Mouse (Mus musculus): ENCODE measurements around the gene Luc7l. TPM values are rescaled to one million over a fixed set of nuclear protein-coding genes. Genes with fewer than 3 reads are reported as not detected.

The Luc7l gene
- polyA plus RNA-seq, 1 experiment from 2014 or later = 72.2 TPM

- Histone ChIP-seq H3K36me3 (ENCODE audit: control insufficient read depth, insufficient read depth, low read length) (no peaks in the 10 kb centered on the region), H3K4me1 (ENCODE audit: control insufficient read depth, insufficient read depth, low read length) (peaks cover 8% of the 10 kb centered on the region; the same call in 1 of the 2 replicates), H3K9ac (ENCODE audit: low read depth, low read length) (no peak overlapping the region), H3K27ac (ENCODE audit: low read length) (no peak overlapping the region), H3K4me2 (ENCODE audit: low read depth, low read length) (no peak overlapping the region), H3K4me3 (ENCODE audit: low read length) (no peak overlapping the region), H3K27me3 (replicated peaks; ENCODE audit: control insufficient read depth, insufficient read depth, low read length) (no peaks in the 10 kb centered on the region), H3K9me3 (ENCODE audit: control insufficient read depth, low read length) (no peaks in the 10 kb centered on the region)
- ATAC-seq = no peak
- 94% methylated on average over 5 of the region's 5 CpGs for WGBS
Observed at GRCm38 (mm10) chr17:26229776-26230175, 22.9 kb upstream of the Luc7l start.

GRCm38 (mm10) chr17:26231156-26231555 lies 21.5 kb upstream of the Luc7l start:
- no peaks in the 10 kb centered on the region for H3K9me3 ChIP-seq (ENCODE audit: control insufficient read depth, low read length)
- ATAC-seq = no peak
- no peak overlapping the region for H3K4me2 ChIP-seq (ENCODE audit: low read depth, low read length)
- 89% methylated on average over 5 of the region's 5 CpGs for WGBS
- H3K36me3 ChIP-seq (ENCODE audit: control insufficient read depth, insufficient read depth, low read length) = no peaks in the 10 kb centered on the region
- H3K4me1 ChIP-seq (ENCODE audit: control insufficient read depth, insufficient read depth, low read length) = peaks cover 13% of the 10 kb centered on the region
- no peak overlapping the region for H3K4me3 ChIP-seq (ENCODE audit: low read length)
- no peak overlapping the region for H3K27ac ChIP-seq (ENCODE audit: low read length)
- H3K27me3 ChIP-seq (replicated peaks; ENCODE audit: control insufficient read depth, insufficient read depth, low read length) = no peaks in the 10 kb centered on the region
- no peak overlapping the region for H3K9ac ChIP-seq (ENCODE audit: low read depth, low read length)

- no peak overlapping the region for H3K27ac ChIP-seq (ENCODE audit: low read length)
- no peak overlapping the region for H3K9ac ChIP-seq (ENCODE audit: low read depth, low read length)
- H3K4me2 ChIP-seq (ENCODE audit: low read depth, low read length) = no peak overlapping the region
- peaks cover 18% of the 10 kb centered on the region for H3K4me1 ChIP-seq (ENCODE audit: control insufficient read depth, insufficient read depth, low read length)
- no peaks in the 10 kb centered on the region for H3K9me3 ChIP-seq (ENCODE audit: control insufficient read depth, low read length)
- no peaks in the 10 kb centered on the region for H3K27me3 ChIP-seq (replicated peaks; ENCODE audit: control insufficient read depth, insufficient read depth, low read length)
- H3K4me3 ChIP-seq (ENCODE audit: low read length) = no peak overlapping the region
- ATAC-seq = no peak
- 77% methylated on average over 8 of the region's 8 CpGs for WGBS
- H3K36me3 ChIP-seq (ENCODE audit: control insufficient read depth, insufficient read depth, low read length) = no peaks in the 10 kb centered on the region
Observed at GRCm38 (mm10) chr17:26232863-26233262, 19.8 kb upstream of the Luc7l start.

- Histone ChIP-seq H3K4me2 (ENCODE audit: low read depth, low read length) (no peak overlapping the region), H3K27me3 (replicated peaks; ENCODE audit: control insufficient read depth, insufficient read depth, low read length) (no peaks in the 10 kb centered on the region), H3K27ac (ENCODE audit: low read length) (no peak overlapping the region), H3K9me3 (ENCODE audit: control insufficient read depth, low read length) (no peaks in the 10 kb centered on the region), H3K4me3 (ENCODE audit: low read length) (no peak overlapping the region), H3K36me3 (ENCODE audit: control insufficient read depth, insufficient read depth, low read length) (no peaks in the 10 kb centered on the region), H3K9ac (ENCODE audit: low read depth, low read length) (no peak overlapping the region), H3K4me1 (ENCODE audit: control insufficient read depth, insufficient read depth, low read length) (peaks cover 18% of the 10 kb centered on the region)
- no peak for ATAC-seq
- 74% methylated on average over 8 of the region's 8 CpGs for WGBS
Observed at GRCm38 (mm10) chr17:26234386-26234785, 18.3 kb upstream of the Luc7l start.

- no peaks in the 10 kb centered on the region for H3K36me3 ChIP-seq (ENCODE audit: control insufficient read depth, insufficient read depth, low read length)
- 44% methylated on average over 13 of the region's 13 CpGs for WGBS
- no peak for ATAC-seq
- peak overlapping the region; percentile 83 for H3K27ac ChIP-seq (ENCODE audit: low read length)
- H3K27me3 ChIP-seq (replicated peaks; ENCODE audit: control insufficient read depth, insufficient read depth, low read length) = no peaks in the 10 kb centered on the region
- 0 out of 2 replicates have a peak overlapping the region, but pooled peaks have one; percentile 13 for H3K4me2 ChIP-seq (ENCODE audit: low read depth, low read length)
- H3K9me3 ChIP-seq (ENCODE audit: control insufficient read depth, low read length) = no peaks in the 10 kb centered on the region
- 0 out of 2 replicates have a peak overlapping the region, but pooled peaks have one; percentile 2 for H3K9ac ChIP-seq (ENCODE audit: low read depth, low read length)
- H3K4me3 ChIP-seq (ENCODE audit: low read length) = no peak overlapping the region
- peaks cover 18% of the 10 kb centered on the region for H3K4me1 ChIP-seq (ENCODE audit: control insufficient read depth, insufficient read depth, low read length)
Observed at GRCm38 (mm10) chr17:26235077-26235815, 17.4 kb upstream of the Luc7l start.

- Histone ChIP-seq H3K4me2 (ENCODE audit: low read depth, low read length) (peak overlapping the region; percentile 30), H3K9me3 (ENCODE audit: control insufficient read depth, low read length) (no peaks in the 10 kb centered on the region), H3K9ac (ENCODE audit: low read depth, low read length) (no peak overlapping the region), H3K4me1 (ENCODE audit: control insufficient read depth, insufficient read depth, low read length) (peaks cover 18% of the 10 kb centered on the region), H3K4me3 (ENCODE audit: low read length) (no peak overlapping the region), H3K27ac (ENCODE audit: low read length) (peak overlapping the region; percentile 66), H3K36me3 (ENCODE audit: control insufficient read depth, insufficient read depth, low read length) (no peaks in the 10 kb centered on the region), H3K27me3 (replicated peaks; ENCODE audit: control insufficient read depth, insufficient read depth, low read length) (no peaks in the 10 kb centered on the region)
- WGBS = 60% methylated on average over 10 of the region's 10 CpGs
- peak; percentile 84 for ATAC-seq
Observed at GRCm38 (mm10) chr17:26237667-26238066, 15.0 kb upstream of the Luc7l start.

GRCm38 (mm10) chr17:26239551-26239950 lies 13.1 kb upstream of the Luc7l start:
- peaks cover 23% of the 10 kb centered on the region for H3K4me1 ChIP-seq (ENCODE audit: control insufficient read depth, insufficient read depth, low read length)
- H3K27ac ChIP-seq (ENCODE audit: low read length) = peak overlapping the region; percentile 74
- no peaks in the 10 kb centered on the region for H3K9me3 ChIP-seq (ENCODE audit: control insufficient read depth, low read length)
- no peak overlapping the region for H3K9ac ChIP-seq (ENCODE audit: low read depth, low read length)
- 0 out of 2 replicates have a peak overlapping the region, but pooled peaks have one; percentile 28 for H3K4me2 ChIP-seq (ENCODE audit: low read depth, low read length)
- ATAC-seq = no peak
- WGBS = 57% methylated on average over 2 of the region's 2 CpGs
- no peaks in the 10 kb centered on the region for H3K36me3 ChIP-seq (ENCODE audit: control insufficient read depth, insufficient read depth, low read length)
- no peaks in the 10 kb centered on the region for H3K27me3 ChIP-seq (replicated peaks; ENCODE audit: control insufficient read depth, insufficient read depth, low read length)
- no peak overlapping the region for H3K4me3 ChIP-seq (ENCODE audit: low read length)

- peak; percentile 39 for ATAC-seq
- H3K4me3 ChIP-seq (ENCODE audit: low read length) = no peak overlapping the region
- H3K4me1 ChIP-seq (ENCODE audit: control insufficient read depth, insufficient read depth, low read length) = peaks cover 19% of the 10 kb centered on the region; the same call in 1 of the 2 replicates
- H3K36me3 ChIP-seq (ENCODE audit: control insufficient read depth, insufficient read depth, low read length) = no peaks in the 10 kb centered on the region
- 53% methylated on average over 6 of the region's 6 CpGs for WGBS
- no peak overlapping the region for H3K4me2 ChIP-seq (ENCODE audit: low read depth, low read length)
- no peaks in the 10 kb centered on the region for H3K27me3 ChIP-seq (replicated peaks; ENCODE audit: control insufficient read depth, insufficient read depth, low read length)
- no peaks in the 10 kb centered on the region for H3K9me3 ChIP-seq (ENCODE audit: control insufficient read depth, low read length)
- H3K9ac ChIP-seq (ENCODE audit: low read depth, low read length) = no peak overlapping the region
- H3K27ac ChIP-seq (ENCODE audit: low read length) = peak overlapping the region; percentile 69
Observed at GRCm38 (mm10) chr17:26240120-26240790, 12.4 kb upstream of the Luc7l start.

GRCm38 (mm10) chr17:26240990-26241389 lies 11.7 kb upstream of the Luc7l start:
- Histone ChIP-seq H3K4me2 (ENCODE audit: low read depth, low read length) (peak overlapping the region; percentile 26; the same call in 1 of the 2 replicates), H3K4me1 (ENCODE audit: control insufficient read depth, insufficient read depth, low read length) (peaks cover 12% of the 10 kb centered on the region; the same call in 1 of the 2 replicates), H3K4me3 (ENCODE audit: low read length) (no peak overlapping the region), H3K27me3 (replicated peaks; ENCODE audit: control insufficient read depth, insufficient read depth, low read length) (no peaks in the 10 kb centered on the region), H3K9ac (ENCODE audit: low read depth, low read length) (no peak overlapping the region), H3K27ac (ENCODE audit: low read length) (peak overlapping the region; percentile 69), H3K9me3 (ENCODE audit: control insufficient read depth, low read length) (no peaks in the 10 kb centered on the region), H3K36me3 (ENCODE audit: control insufficient read depth, insufficient read depth, low read length) (no peaks in the 10 kb centered on the region)
- 68% methylated on average over 6 of the region's 6 CpGs for WGBS
- no peak for ATAC-seq
